Mouse (Mus musculus) hindbrain, embryonic 15.5 days (tissue): Measurements from ENCODE around the gene Lrrc46. TPM values are rescaled to one million over a fixed set of nuclear protein-coding genes. Genes with fewer than 3 reads are reported as not detected.

Experiments
- ATAC-seq: fragments of 200-750 bp; cut with Nextera tagmentation; 2 replicates; pipeline ENCODE4 v1.8.0; 2017; ENCODE audit warnings: low read depth, moderate number of reproducible peaks, moderate TSS enrichment; ENCODE audit not compliant: low FRiP score
- H3K27ac ChIP-seq: fragments of 300-500 bp; sonication (generic); replicated peaks from 2 replicates; pipeline ENCODE4 v1.5.1; 2015; ENCODE audit warnings: mild to moderate bottlenecking, inconsistent platforms
- H3K27me3 ChIP-seq: fragments of 300-500 bp; sonication (generic); 2 replicates; pipeline ENCODE4 v1.6.1; 2015; ENCODE audit warnings: control low read depth, inconsistent platforms
- H3K36me3 ChIP-seq: fragments of 300-500 bp; sonication (generic); 2 replicates; pipeline ENCODE4 v1.6.1; 2015; ENCODE audit warnings: control low read depth, inconsistent platforms
- H3K4me1 ChIP-seq: fragments of 300-500 bp; sonication (generic); replicated peaks from 2 replicates; pipeline ENCODE4 v1.6.1; 2015; ENCODE audit warnings: control low read depth, inconsistent platforms
- H3K4me2 ChIP-seq: fragments of 300-500 bp; sonication (generic); 2 replicates; pipeline ENCODE4 v1.6.1; 2015; ENCODE audit warnings: moderate library complexity, mild to moderate bottlenecking, inconsistent platforms
- H3K4me3 ChIP-seq: fragments of 300-500 bp; sonication (generic); 2 replicates; pipeline ENCODE4 v1.5.1; 2015; ENCODE audit warnings: mild to moderate bottlenecking, inconsistent platforms
- H3K9ac ChIP-seq: fragments of 300-500 bp; sonication (generic); 2 replicates; pipeline ENCODE4 v1.6.1; 2015; ENCODE audit warnings: inconsistent platforms
- H3K9me3 ChIP-seq: fragments of 300-500 bp; sonication (generic); 2 replicates; pipeline ENCODE4 v1.6.1; 2016; ENCODE audit warnings: control low read depth, inconsistent platforms
- WGBS: fragments of 180-500 bp; shearing (Covaris S2); methylation state at CpG from one replicate; pipeline ENCODE4 v1.1.7; 2015; 5-methylcytosine and 5-hydroxymethylcytosine counted together
- polyA plus RNA-seq: library from polyadenylated mRNA; unstranded; fragments of >200 nt; fragmentation: Nextera tagmentation; extraction: Ambion mirVana; gene quantifications from 2 replicates; pipeline ENCODE4 v1.2.1, GENCODE M21; 2015

Gene Lrrc46
- polyA plus RNA-seq, 1 experiment from 2014 or later, result 3.6 TPM

DNA sequence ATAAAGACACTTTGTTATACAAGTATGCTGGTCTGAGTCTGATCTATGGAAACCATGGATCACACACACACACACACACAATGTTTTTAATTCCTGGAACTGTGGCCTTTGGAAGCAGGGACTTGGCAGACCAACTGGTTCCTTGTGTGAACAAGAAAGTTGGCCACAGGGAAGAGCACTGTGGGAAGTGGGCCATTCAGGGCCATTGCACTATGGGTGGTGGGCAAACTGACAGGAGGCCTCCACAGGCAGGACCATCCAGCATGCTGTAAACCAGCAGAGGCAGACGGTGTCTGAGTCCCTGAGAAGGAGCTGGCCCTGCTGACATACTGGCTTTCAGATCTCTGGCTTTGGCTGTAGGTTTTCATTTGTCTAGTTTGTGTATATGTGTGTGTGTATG is 28.1 kb upstream of the Lrrc46 start:
- H3K4me1 ChIP-seq, result no peaks in the 10 kb centered on the region
- no peak overlapping the region for H3K4me2 ChIP-seq
- no peak overlapping the region for H3K9ac ChIP-seq
- ATAC-seq, result 0 out of 2 replicates have a peak, but pooled peaks have one; percentile 25
- no peak overlapping the region for H3K27ac ChIP-seq
- 50% methylated on average over 1 of the region's 1 CpGs for WGBS
- 0 out of 2 replicates have a peak, but pooled peaks cover 10% of the 10 kb centered on the region for H3K36me3 ChIP-seq
- no peak overlapping the region for H3K4me3 ChIP-seq
- no peaks in the 10 kb centered on the region for H3K9me3 ChIP-seq
- H3K27me3 ChIP-seq, result no peaks in the 10 kb centered on the region

DNA sequence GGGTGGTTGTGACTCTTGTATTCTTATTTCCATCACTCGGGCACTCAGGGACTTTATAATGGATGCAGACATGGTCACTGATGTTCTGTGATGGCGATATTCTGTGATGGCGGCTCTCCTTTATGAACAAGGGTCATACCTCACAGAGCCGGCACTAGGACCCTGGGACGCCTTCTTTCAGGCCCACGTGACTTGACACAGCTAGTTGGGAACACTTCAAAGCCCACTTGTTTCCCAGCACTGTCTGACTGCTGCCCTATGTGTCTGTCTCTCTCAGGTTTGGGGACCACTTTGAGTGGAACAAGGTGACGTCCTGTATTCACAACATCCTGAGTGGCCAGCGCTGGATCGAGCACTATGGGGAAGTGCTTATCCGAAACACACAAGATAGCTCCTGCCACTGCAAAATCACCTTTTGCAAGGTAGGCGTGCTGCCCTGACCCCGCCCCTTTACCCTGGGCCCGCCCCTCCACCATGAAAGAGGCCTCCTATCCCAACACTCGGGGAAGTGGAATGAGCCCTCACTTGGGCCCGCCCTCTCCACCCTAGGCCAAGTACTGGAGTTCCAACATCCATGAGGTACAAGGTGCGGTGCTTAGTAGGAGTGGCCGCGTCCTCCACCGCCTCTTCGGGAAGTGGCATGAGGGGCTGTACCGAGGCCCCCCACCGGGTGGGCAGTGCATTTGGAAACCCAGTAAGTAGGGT is 25.6 kb upstream of the Lrrc46 start:
- Histone ChIP-seq H3K9me3 (no peaks in the 10 kb centered on the region), H3K27ac (no peak overlapping the region), H3K4me3 (no peak overlapping the region), H3K9ac (no peak overlapping the region), H3K4me2 (no peak overlapping the region), H3K27me3 (no peaks in the 10 kb centered on the region), H3K36me3 (0 out of 2 replicates have a peak, but pooled peaks cover 15% of the 10 kb centered on the region), H3K4me1 (no peaks in the 10 kb centered on the region)
- WGBS, result 47% methylated on average over 22 of the region's 22 CpGs
- no peak for ATAC-seq

- ATAC-seq, result no peak
- H3K27ac ChIP-seq, result no peak overlapping the region
- no peak overlapping the region for H3K9ac ChIP-seq
- no peaks in the 10 kb centered on the region for H3K27me3 ChIP-seq
- H3K9me3 ChIP-seq, result no peaks in the 10 kb centered on the region
- no peaks in the 10 kb centered on the region for H3K4me1 ChIP-seq
- 90% methylated on average over 12 of the region's 12 CpGs for WGBS
- H3K4me3 ChIP-seq, result no peak overlapping the region
- H3K4me2 ChIP-seq, result no peak overlapping the region
- H3K36me3 ChIP-seq, result 0 out of 2 replicates have a peak, but pooled peaks cover 22% of the 10 kb centered on the region
These were observed 24.5 kb upstream of the Lrrc46 start for GRCm38 (mm10) chr11:97065538-97066295.

DNA sequence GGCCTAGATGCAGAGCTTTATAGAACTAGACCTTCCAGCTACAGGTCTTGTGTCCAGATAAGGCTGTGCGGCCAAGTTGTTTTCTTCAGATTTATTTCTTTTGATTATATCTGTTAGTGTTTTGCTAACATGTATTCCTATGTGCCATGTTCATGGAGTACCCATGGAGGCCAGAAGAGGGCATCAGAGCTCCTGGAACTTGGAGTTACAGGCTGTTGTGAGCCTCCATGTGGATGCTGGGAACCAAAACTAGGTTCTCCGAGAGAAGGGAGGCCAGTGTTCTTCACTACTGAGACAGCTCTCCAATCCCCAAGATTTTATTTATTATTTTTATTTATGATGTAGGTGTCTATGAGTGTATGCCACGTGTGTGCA is 22.7 kb upstream of the Lrrc46 start:
- no peaks in the 10 kb centered on the region for H3K9me3 ChIP-seq

GRCm38 (mm10) chr11:97063274-97063920 is 22.2 kb upstream of the Lrrc46 start:
- no peak overlapping the region for H3K4me3 ChIP-seq
- peaks cover 38% of the 10 kb centered on the region; the same call in 1 of the 2 replicates for H3K36me3 ChIP-seq
- H3K4me2 ChIP-seq, result no peak overlapping the region
- no peak overlapping the region for H3K9ac ChIP-seq
- 38% methylated on average over 9 of the region's 9 CpGs for WGBS
- no peaks in the 10 kb centered on the region for H3K9me3 ChIP-seq
- ATAC-seq, result no peak
- H3K27me3 ChIP-seq, result no peaks in the 10 kb centered on the region
- H3K4me1 ChIP-seq, result no peaks in the 10 kb centered on the region
- peak overlapping the region; percentile 51; the same call in 1 of the 2 replicates for H3K27ac ChIP-seq

More for the DNA sequence above, 22.7 kb upstream of the Lrrc46 start:
- no peak overlapping the region for H3K9ac ChIP-seq
- peaks cover 35% of the 10 kb centered on the region; the same call in 1 of the 2 replicates for H3K36me3 ChIP-seq
- no peak for ATAC-seq
- H3K4me3 ChIP-seq, result no peak overlapping the region
- H3K4me1 ChIP-seq, result no peaks in the 10 kb centered on the region
- no peak overlapping the region for H3K4me2 ChIP-seq
- peak overlapping the region; percentile 51; the same call in 1 of the 2 replicates for H3K27ac ChIP-seq
- no peaks in the 10 kb centered on the region for H3K27me3 ChIP-seq
- WGBS, result 87% methylated on average over 3 of the region's 3 CpGs

GRCm38 (mm10) chr11:97052219-97052646 is 11.0 kb upstream of the Lrrc46 start:
- peak overlapping the region; percentile 96 for H3K4me2 ChIP-seq
- 31% methylated on average over 11 of the region's 11 CpGs for WGBS
- no peaks in the 10 kb centered on the region for H3K27me3 ChIP-seq
- no peak for ATAC-seq
- H3K27ac ChIP-seq, result no peak overlapping the region
- no peak overlapping the region for H3K9ac ChIP-seq
- no peak overlapping the region for H3K4me3 ChIP-seq
- H3K4me1 ChIP-seq, result peaks cover 25% of the 10 kb centered on the region
- H3K36me3 ChIP-seq, result peaks cover 40% of the 10 kb centered on the region
- H3K9me3 ChIP-seq, result no peaks in the 10 kb centered on the region

GRCm38 (mm10) chr11:97050944-97051586 is 9.9 kb upstream of the Lrrc46 start:
- WGBS, result 23% methylated on average over 13 of the region's 13 CpGs
- peaks cover 36% of the 10 kb centered on the region for H3K36me3 ChIP-seq
- H3K27ac ChIP-seq, result peak overlapping the region; percentile 73
- H3K9ac ChIP-seq, result peak overlapping the region; percentile 79
- H3K4me1 ChIP-seq, result peaks cover 25% of the 10 kb centered on the region
- ATAC-seq, result peak; percentile 7; the same call in 1 of the 2 replicates
- peak overlapping the region; percentile 96 for H3K4me2 ChIP-seq
- H3K9me3 ChIP-seq, result no peaks in the 10 kb centered on the region
- peak overlapping the region; percentile 70 for H3K4me3 ChIP-seq
- H3K27me3 ChIP-seq, result no peaks in the 10 kb centered on the region

GRCm38 (mm10) chr11:97050216-97050943 is 9.2 kb upstream of the Lrrc46 start, which contains the start of gene Osbpl7:
Gene Osbpl7 (plus strand): TSS chr11:97050628.
- Histone ChIP-seq H3K4me3 (peak within 1 kb of the TSS; percentile 70), H3K9ac (peak within 1 kb of the TSS; percentile 79), H3K4me2 (peak within 1 kb of the TSS; percentile 96), H3K27ac (peak within 1 kb of the TSS; percentile 73), H3K9me3 (no peaks in the 10 kb centered on the region), H3K4me1 (peaks cover 25% of the 10 kb centered on the region), H3K36me3 (peaks cover 34% of the 10 kb centered on the region), H3K27me3 (no peaks in the 10 kb centered on the region)
- WGBS, result 5% methylated on average over 18 of the region's 18 CpGs
- ATAC-seq, result peak; percentile 90

DNA sequence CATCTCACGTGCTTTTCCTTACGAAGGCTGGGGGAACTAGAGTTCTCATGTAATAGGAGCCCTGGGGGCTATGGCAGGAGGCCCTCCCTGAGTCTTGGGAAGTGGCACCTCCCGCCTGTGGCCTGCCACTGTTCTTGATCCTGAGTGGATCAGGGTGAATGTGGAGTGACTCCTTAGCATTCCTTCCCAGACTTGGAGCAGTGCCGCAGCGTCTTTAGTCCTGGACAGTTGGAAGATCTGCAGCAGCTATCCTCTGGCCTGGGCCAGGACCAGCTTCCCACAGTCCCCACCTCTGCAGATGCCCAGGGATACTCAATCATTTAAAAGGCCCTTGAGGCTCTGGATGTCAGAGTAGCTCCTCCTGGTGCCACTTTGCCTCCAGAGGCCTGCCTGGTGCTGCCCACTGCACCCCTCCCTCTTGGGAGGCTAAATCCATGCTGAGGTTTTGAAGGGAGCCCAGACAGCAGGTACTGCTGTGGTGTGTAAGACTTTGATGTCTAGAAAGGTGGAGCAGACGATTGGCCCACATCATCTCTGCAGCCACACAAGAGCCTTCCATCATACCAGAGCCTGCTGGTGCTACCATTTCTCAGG is 8.4 kb upstream of the Lrrc46 start:
- peaks cover 25% of the 10 kb centered on the region for H3K4me1 ChIP-seq
- 78% methylated on average over 6 of the region's 6 CpGs for WGBS
- no peak for ATAC-seq
- no peak overlapping the region for H3K4me3 ChIP-seq
- no peak overlapping the region for H3K27ac ChIP-seq
- H3K4me2 ChIP-seq, result no peak overlapping the region
- H3K9ac ChIP-seq, result no peak overlapping the region
- no peaks in the 10 kb centered on the region for H3K27me3 ChIP-seq
- H3K36me3 ChIP-seq, result peaks cover 31% of the 10 kb centered on the region
- H3K9me3 ChIP-seq, result no peaks in the 10 kb centered on the region

DNA sequence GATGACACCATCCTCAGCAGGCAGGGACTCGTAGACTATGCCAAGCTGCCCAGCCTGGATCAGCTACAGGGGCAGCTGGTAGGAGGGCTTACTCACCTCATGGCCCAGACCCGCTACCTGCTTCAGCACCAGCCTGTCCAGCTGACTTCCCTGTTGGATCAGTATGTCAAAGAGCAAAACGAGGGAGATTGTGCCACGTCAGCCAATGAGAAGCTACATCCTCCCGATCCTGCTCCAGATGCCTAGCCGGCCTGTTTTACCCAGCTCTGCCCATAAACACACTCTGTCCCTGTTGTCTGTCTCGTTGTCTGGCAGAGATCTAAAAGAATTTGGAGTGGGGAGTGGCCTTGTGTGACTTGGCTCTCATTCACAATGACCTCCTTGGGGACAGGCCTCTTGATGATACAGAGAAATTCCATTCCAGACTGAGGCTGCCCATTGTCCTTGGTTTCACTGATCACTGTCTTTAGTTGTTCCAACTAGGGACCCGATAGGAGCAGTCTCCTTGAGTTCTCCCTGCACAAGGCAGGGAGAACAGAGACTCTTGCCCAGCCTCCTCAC is 7.0 kb upstream of the Lrrc46 start:
- 81% methylated on average over 8 of the region's 8 CpGs for WGBS
- Histone ChIP-seq H3K9me3 (no peaks in the 10 kb centered on the region), H3K4me1 (peaks cover 25% of the 10 kb centered on the region), H3K9ac (no peak overlapping the region), H3K27ac (no peak overlapping the region), H3K4me2 (no peak overlapping the region), H3K27me3 (no peaks in the 10 kb centered on the region), H3K4me3 (no peak overlapping the region), H3K36me3 (peaks cover 20% of the 10 kb centered on the region)
- no peak for ATAC-seq
